Mouse (Mus musculus): ENCODE measurements around the gene Efnb3. TPM values are rescaled to one million over a fixed set of nuclear protein-coding genes. Genes with fewer than 3 reads are reported as not detected.
"Not testable (repeated sequence)": the region's sequence is repeated elsewhere in the genome, so short reads cannot be mapped to it uniquely, and the experiment has no call there.

Efnb3 gene
- total RNA-seq, 2 experiments from 2014 or later, result 0.52 to 3.0 TPM

GRCm38 (mm10) chr11:69557381-69557958 lies 2.5 kb downstream of the Efnb3 start:
- ATAC-seq (replicated peaks; ENCODE audit: low FRiP score, low TSS enrichment, poor library complexity, severe bottlenecking), result no peak

- ATAC-seq (replicated peaks; ENCODE audit: low FRiP score, low TSS enrichment, poor library complexity, severe bottlenecking), result no peak
These were observed 5.4 kb downstream of the Efnb3 start for GRCm38 (mm10) chr11:69554539-69555140.

GRCm38 (mm10) chr11:69553341-69553721 lies 6.7 kb downstream of the Efnb3 start:
- no peak for ATAC-seq (replicated peaks; ENCODE audit: low FRiP score, low TSS enrichment, poor library complexity, severe bottlenecking)

GRCm38 (mm10) chr11:69552622-69553340 lies 7.2 kb downstream of the Efnb3 start:
- no peak for ATAC-seq (replicated peaks; ENCODE audit: low FRiP score, low TSS enrichment, poor library complexity, severe bottlenecking)

GRCm38 (mm10) chr11:69551310-69551709 lies 8.7 kb downstream of the Efnb3 start:
- no peak for ATAC-seq (replicated peaks; ENCODE audit: low FRiP score, low TSS enrichment, poor library complexity, severe bottlenecking)

- no peak for ATAC-seq (replicated peaks; ENCODE audit: low FRiP score, low TSS enrichment, poor library complexity, severe bottlenecking)
These were observed 10.8 kb downstream of the Efnb3 start, which contains the start of gene Dnah2 for GRCm38 (mm10) chr11:69549060-69549656. Dnah2 (minus strand) TSS chr11:69549110.

GRCm38 (mm10) chr11:69547071-69547470 lies 12.9 kb downstream of the Efnb3 start:
- ATAC-seq (replicated peaks; ENCODE audit: low FRiP score, low TSS enrichment, poor library complexity, severe bottlenecking), result no peak

- ATAC-seq (replicated peaks; ENCODE audit: low FRiP score, low TSS enrichment, poor library complexity, severe bottlenecking), result peak; percentile 56
These were observed 13.5 kb downstream of the Efnb3 start for GRCm38 (mm10) chr11:69546423-69547053.

- ATAC-seq (replicated peaks; ENCODE audit: low FRiP score, low TSS enrichment, poor library complexity, severe bottlenecking), result no peak
These were observed 14.0 kb downstream of the Efnb3 start for GRCm38 (mm10) chr11:69545957-69546356.

GRCm38 (mm10) chr11:69543598-69543997 lies 16.4 kb downstream of the Efnb3 start:
- no peak for ATAC-seq (replicated peaks; ENCODE audit: low FRiP score, low TSS enrichment, poor library complexity, severe bottlenecking)

- ATAC-seq (replicated peaks; ENCODE audit: low FRiP score, low TSS enrichment, poor library complexity, severe bottlenecking), result not testable (repeated sequence)
These were observed 18.3 kb downstream of the Efnb3 start for GRCm38 (mm10) chr11:69541741-69542140.

GRCm38 (mm10) chr11:69540700-69541099 lies 19.3 kb downstream of the Efnb3 start:
- ATAC-seq (replicated peaks; ENCODE audit: low FRiP score, low TSS enrichment, poor library complexity, severe bottlenecking), result no peak

- ATAC-seq (replicated peaks; ENCODE audit: low FRiP score, low TSS enrichment, poor library complexity, severe bottlenecking), result no peak
These were observed 25.0 kb downstream of the Efnb3 start for GRCm38 (mm10) chr11:69534990-69535389.

- ATAC-seq (replicated peaks; ENCODE audit: low FRiP score, low TSS enrichment, poor library complexity, severe bottlenecking), result no peak
These were observed 27.4 kb downstream of the Efnb3 start for GRCm38 (mm10) chr11:69532480-69533150.

GRCm38 (mm10) chr11:69530755-69531154 lies 29.2 kb downstream of the Efnb3 start:
- not testable (repeated sequence) for ATAC-seq (replicated peaks; ENCODE audit: low FRiP score, low TSS enrichment, poor library complexity, severe bottlenecking)

- not testable (repeated sequence) for ATAC-seq (replicated peaks; ENCODE audit: low FRiP score, low TSS enrichment, poor library complexity, severe bottlenecking)
These were observed 29.7 kb downstream of the Efnb3 start for GRCm38 (mm10) chr11:69530281-69530680.

GRCm38 (mm10) chr11:69528031-69528390 lies 32.0 kb downstream of the Efnb3 start:
- ATAC-seq (replicated peaks; ENCODE audit: low FRiP score, low TSS enrichment, poor library complexity, severe bottlenecking), result no peak

- no peak for ATAC-seq (replicated peaks; ENCODE audit: low FRiP score, low TSS enrichment, poor library complexity, severe bottlenecking)
These were observed 32.6 kb downstream of the Efnb3 start for GRCm38 (mm10) chr11:69527098-69528030.
